Mouse (Mus musculus) brain, embryonic 14.5 days (tissue): ENCODE data around the gene Rfc2.

Experiments used
- CTCF ChIP-seq: fragments of 200-500 bp; IDR thresholded peaks from 2 replicates; pipeline ENCODE4 v1.5.1; 2012; ENCODE audit warnings: inconsistent platforms, mild to moderate bottlenecking, moderate library complexity, borderline replicate concordance; ENCODE audit not compliant: insufficient read depth, insufficient read length; ENCODE audit errors: extremely low read depth
- POLR2A ChIP-seq: fragments of 200-500 bp; IDR thresholded peaks from 2 replicates; pipeline ENCODE4 v1.6.1; 2012; ENCODE audit warnings: mild to moderate bottlenecking, inconsistent platforms, borderline replicate concordance; ENCODE audit not compliant: poor library complexity, insufficient read depth, insufficient read length, severe bottlenecking; ENCODE audit errors: extremely low read depth

DNA sequence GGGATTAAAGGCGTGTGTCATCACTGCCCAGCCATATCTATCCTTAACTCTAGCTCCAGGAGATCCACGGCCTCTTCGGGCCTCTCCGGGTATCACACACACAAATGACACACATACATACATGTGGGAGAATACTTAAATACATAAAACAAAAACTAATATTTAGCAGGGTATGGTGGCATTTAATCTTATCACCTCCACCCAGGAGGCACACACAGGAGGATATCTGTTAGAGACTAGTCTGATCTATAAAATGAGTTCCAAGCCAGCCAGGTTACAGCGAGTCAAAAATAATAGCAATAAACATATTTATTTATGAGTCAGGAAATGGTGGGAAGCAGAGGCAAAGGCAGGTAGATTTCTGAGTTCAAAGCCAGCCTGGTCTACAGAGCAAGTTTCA, 5.3 kb upstream of the Rfc2 start:
- TF ChIP-seq CTCF (no peak), POLR2A (no peak)
